Mouse (Mus musculus) lung, postnatal 0 days (tissue): ENCODE data around the gene Smyd2.

Source experiments
- CTCF ChIP-seq: IDR thresholded peaks from 2 replicates; pipeline ENCODE4 v1.5.1; 2016; ENCODE audit warnings: antibody characterized with exemption, mild to moderate bottlenecking
- EP300 ChIP-seq: IDR thresholded peaks from 2 replicates; pipeline ENCODE4 v1.6.1; 2016; ENCODE audit warnings: antibody characterized with exemption, mild to moderate bottlenecking, control low read depth

GRCm38 (mm10) chr1:189917126-189917500 is 5.0 kb downstream of the Smyd2 start:
- TF ChIP-seq CTCF (no peak), EP300 (no peak)
